ENCODE assay signal across 28 mouse cellular contexts in the genomic region with DNA sequence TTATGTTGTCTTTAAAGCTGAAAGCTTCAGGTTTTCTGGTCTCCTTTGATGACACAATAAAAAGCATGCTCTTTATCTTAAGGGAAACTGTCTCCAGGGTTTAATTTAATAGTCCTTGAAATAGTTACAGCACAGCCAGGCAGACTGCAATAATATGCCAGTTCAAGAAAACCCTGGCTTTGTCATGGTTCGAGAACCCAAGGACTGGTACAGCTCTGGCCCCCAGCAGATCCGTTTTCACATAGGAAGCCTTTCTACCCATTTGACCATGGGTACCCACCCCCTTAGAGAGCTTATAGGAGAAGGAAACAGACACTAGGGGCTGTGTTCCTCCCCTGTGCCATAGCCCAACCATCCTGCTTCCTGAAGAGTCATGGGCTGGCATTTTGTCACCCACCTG.
DNase-seq lines count a peak whose midpoint lies in the region; ATAC-seq lines count a peak whose summit lies in the region.
"Had no signal": no experiment of that assay in that cellular context is flagged by ENCODE, and none has a peak within 500 bp of the region (broad histone marks: within the 10 kb centered on the region; RNA-seq: fewer than 3 reads in every experiment).

No protein-coding gene starts in this region.

- 38% methylated on average over 2 of the region's 2 CpGs for WGBS in embryonic facial prominence, embryonic 14.5 days
- WGBS in embryonic facial prominence, embryonic 10.5 days: 67% methylated on average over 2 of the region's 2 CpGs
- 54% methylated on average over 2 of the region's 2 CpGs for WGBS in hindbrain, embryonic 13.5 days
- 41% methylated on average over 2 of the region's 2 CpGs for WGBS in hindbrain, embryonic 16.5 days
- 31% methylated on average over 2 of the region's 2 CpGs for WGBS in kidney, embryonic 16.5 days
- WGBS in neural tube, embryonic 13.5 days: 21% methylated on average over 2 of the region's 2 CpGs
- 22% methylated on average over 2 of the region's 2 CpGs for WGBS in neural tube, embryonic 15.5 days

- no peak for DNase-seq in embryonic facial prominence, embryonic 14.5 days (ENCODE audit: low spot score)
- DNase-seq in embryonic facial prominence, embryonic 10.5 days (ENCODE audit: low spot score): no peak
- no peak for DNase-seq in kidney, adult 11 months
- DNase-seq: adrenal gland, adult 8-10 months; adrenal gland, postnatal 36 days; B cell, adult 2 months; cerebellum, adult 18-20 months; cerebellum, adult 9-10 months; cerebellum, postnatal 14 days; gastrocnemius, postnatal 25 days; heart, adult 18-20 months; heart, postnatal 10 days; heart, postnatal 36 days had no signal

- H3K4me1 ChIP-seq in embryonic facial prominence, embryonic 14.5 days (ENCODE audit: control insufficient read depth, insufficient read depth, low read length): peaks cover 25% of the 10 kb centered on the region
- peaks cover 55% of the 10 kb centered on the region for H3K4me1 ChIP-seq in embryonic facial prominence, embryonic 10.5 days
- peaks cover 47% of the 10 kb centered on the region for H3K4me1 ChIP-seq in hindbrain, embryonic 13.5 days (replicated peaks)
- H3K4me1 ChIP-seq in hindbrain, embryonic 16.5 days (ENCODE audit: control insufficient read depth, insufficient read depth, low read depth, low read length): peaks cover 2% of the 10 kb centered on the region
- peaks cover 53% of the 10 kb centered on the region for H3K4me1 ChIP-seq in kidney, embryonic 16.5 days (ENCODE audit: insufficient read depth, low read length)
- H3K4me1 ChIP-seq in neural tube, embryonic 13.5 days (replicated peaks): peaks cover 40% of the 10 kb centered on the region
- peaks cover 26% of the 10 kb centered on the region for H3K4me1 ChIP-seq in neural tube, embryonic 15.5 days

- no peak overlapping the region for H3K4me2 ChIP-seq in embryonic facial prominence, embryonic 14.5 days (ENCODE audit: low read depth, low read length)
- no peak overlapping the region for H3K4me2 ChIP-seq in hindbrain, embryonic 13.5 days
- no peak overlapping the region for H3K4me2 ChIP-seq in hindbrain, embryonic 16.5 days (ENCODE audit: low read length)
- H3K4me2 ChIP-seq in kidney, embryonic 16.5 days (replicated peaks; ENCODE audit: low read depth, low read length): no peak overlapping the region
- H3K4me2 ChIP-seq in neural tube, embryonic 13.5 days: no peak overlapping the region
- no peak overlapping the region for H3K4me2 ChIP-seq in neural tube, embryonic 15.5 days
- H3K4me2 ChIP-seq: embryonic facial prominence, embryonic 12.5 days; forebrain, embryonic 12.5 days; forebrain, embryonic 15.5 days; heart, embryonic 12.5 days; heart, embryonic 15.5 days; hindbrain, embryonic 15.5 days; intestine, embryonic 15.5 days had no signal

- no peak overlapping the region for H3K4me3 ChIP-seq in embryonic facial prominence, embryonic 14.5 days (ENCODE audit: low read depth, low read length)
- no peak overlapping the region for H3K4me3 ChIP-seq in embryonic facial prominence, embryonic 10.5 days
- no peak overlapping the region for H3K4me3 ChIP-seq in hindbrain, embryonic 13.5 days
- no peak overlapping the region for H3K4me3 ChIP-seq in hindbrain, embryonic 16.5 days (ENCODE audit: low read length)
- no peak overlapping the region for H3K4me3 ChIP-seq in kidney, embryonic 16.5 days (ENCODE audit: low read length)
- no peak overlapping the region for H3K4me3 ChIP-seq in neural tube, embryonic 13.5 days
- no peak overlapping the region for H3K4me3 ChIP-seq in neural tube, embryonic 15.5 days (replicated peaks)
- H3K4me3 ChIP-seq: embryonic facial prominence, embryonic 12.5 days; erythroblast, embryonic 14.5 days; forebrain, embryonic 12.5 days; forebrain, embryonic 15.5 days; heart, embryonic 12.5 days; heart, embryonic 15.5 days; hindbrain, embryonic 15.5 days; intestine, embryonic 15.5 days had no signal

- no peak overlapping the region for H3K27ac ChIP-seq in embryonic facial prominence, embryonic 14.5 days (replicated peaks; ENCODE audit: low read depth, low read length)
- no peak overlapping the region for H3K27ac ChIP-seq in embryonic facial prominence, embryonic 10.5 days (replicated peaks)
- peak overlapping the region; percentile 42; the same call in 1 of the 2 replicates for H3K27ac ChIP-seq in hindbrain, embryonic 13.5 days
- H3K27ac ChIP-seq in hindbrain, embryonic 16.5 days (ENCODE audit: low read depth, low read length): no peak overlapping the region
- peak overlapping the region; percentile 59 for H3K27ac ChIP-seq in kidney, embryonic 16.5 days (ENCODE audit: low read length)
- H3K27ac ChIP-seq in neural tube, embryonic 13.5 days (replicated peaks): 0 out of 2 replicates have a peak overlapping the region, but pooled peaks have one; percentile 23
- H3K27ac ChIP-seq in neural tube, embryonic 15.5 days (replicated peaks): no peak overlapping the region
- H3K27ac ChIP-seq: embryonic facial prominence, embryonic 12.5 days; forebrain, embryonic 12.5 days; forebrain, embryonic 15.5 days; heart, embryonic 15.5 days; hindbrain, embryonic 15.5 days; intestine, embryonic 15.5 days had no signal

- peak; percentile 27; the same call in 1 of the 2 replicates for ATAC-seq in embryonic facial prominence, embryonic 14.5 days (ENCODE audit: low read depth)
- no peak for ATAC-seq in hindbrain, embryonic 13.5 days (ENCODE audit: low FRiP score)
- ATAC-seq in hindbrain, embryonic 16.5 days: no peak; the same call in 1 of the 2 replicates
- ATAC-seq in kidney, embryonic 16.5 days (ENCODE audit: low FRiP score, low TSS enrichment): peak; percentile 62; the same call in 1 of the 2 replicates
- no peak for ATAC-seq in neural tube, embryonic 13.5 days (ENCODE audit: low read depth)
- ATAC-seq in neural tube, embryonic 15.5 days (ENCODE audit: low FRiP score): no peak
- ATAC-seq: forebrain, embryonic 15.5 days; intestine, embryonic 15.5 days had no signal

- H3K27me3 ChIP-seq in embryonic facial prominence, embryonic 14.5 days (replicated peaks; ENCODE audit: control insufficient read depth, insufficient read depth, low read length): no peaks in the 10 kb centered on the region
- peaks cover 44% of the 10 kb centered on the region for H3K27me3 ChIP-seq in embryonic facial prominence, embryonic 10.5 days (replicated peaks; ENCODE audit: low read depth, poor library complexity, severe bottlenecking)
- peaks cover 28% of the 10 kb centered on the region for H3K27me3 ChIP-seq in hindbrain, embryonic 13.5 days
- no peaks in the 10 kb centered on the region; the same call in 1 of the 2 replicates for H3K27me3 ChIP-seq in hindbrain, embryonic 16.5 days (replicated peaks; ENCODE audit: control insufficient read depth, insufficient read depth, low read length)
- no peaks in the 10 kb centered on the region for H3K27me3 ChIP-seq in kidney, embryonic 16.5 days (ENCODE audit: insufficient read depth, low read length)
- peaks cover 65% of the 10 kb centered on the region for H3K27me3 ChIP-seq in neural tube, embryonic 13.5 days
- peaks cover 44% of the 10 kb centered on the region for H3K27me3 ChIP-seq in neural tube, embryonic 15.5 days (replicated peaks)
- H3K27me3 ChIP-seq: CH12.LX; heart, embryonic 12.5 days; heart, embryonic 15.5 days; intestine, embryonic 15.5 days had no signal

- no peaks in the 10 kb centered on the region for H3K36me3 ChIP-seq in embryonic facial prominence, embryonic 14.5 days (ENCODE audit: control insufficient read depth, insufficient read depth, low read length)
- no peaks in the 10 kb centered on the region for H3K36me3 ChIP-seq in embryonic facial prominence, embryonic 10.5 days (replicated peaks)
- no peaks in the 10 kb centered on the region for H3K36me3 ChIP-seq in hindbrain, embryonic 13.5 days
- no peaks in the 10 kb centered on the region for H3K36me3 ChIP-seq in hindbrain, embryonic 16.5 days (ENCODE audit: control insufficient read depth, insufficient read depth, low read length)
- no peaks in the 10 kb centered on the region for H3K36me3 ChIP-seq in kidney, embryonic 16.5 days (ENCODE audit: insufficient read depth, low read length)
- H3K36me3 ChIP-seq in neural tube, embryonic 13.5 days: no peaks in the 10 kb centered on the region
- no peaks in the 10 kb centered on the region for H3K36me3 ChIP-seq in neural tube, embryonic 15.5 days
- H3K36me3 ChIP-seq: embryonic facial prominence, embryonic 12.5 days; forebrain, embryonic 12.5 days; forebrain, embryonic 15.5 days; heart, embryonic 12.5 days; heart, embryonic 15.5 days; hindbrain, embryonic 15.5 days; intestine, embryonic 15.5 days had no signal

- no peaks in the 10 kb centered on the region for H3K9me3 ChIP-seq in embryonic facial prominence, embryonic 14.5 days (ENCODE audit: control insufficient read depth, low read length)
- no peaks in the 10 kb centered on the region for H3K9me3 ChIP-seq in embryonic facial prominence, embryonic 10.5 days
- no peaks in the 10 kb centered on the region for H3K9me3 ChIP-seq in hindbrain, embryonic 13.5 days
- H3K9me3 ChIP-seq in hindbrain, embryonic 16.5 days (ENCODE audit: control insufficient read depth, low read length): no peaks in the 10 kb centered on the region
- no peaks in the 10 kb centered on the region for H3K9me3 ChIP-seq in kidney, embryonic 16.5 days (ENCODE audit: low read length)
- no peaks in the 10 kb centered on the region for H3K9me3 ChIP-seq in neural tube, embryonic 13.5 days
- H3K9me3 ChIP-seq in neural tube, embryonic 15.5 days (replicated peaks): no peaks in the 10 kb centered on the region
- H3K9me3 ChIP-seq: embryonic facial prominence, embryonic 12.5 days; forebrain, embryonic 12.5 days; forebrain, embryonic 15.5 days; G1E; heart, embryonic 12.5 days; heart, embryonic 15.5 days; hindbrain, embryonic 15.5 days; intestine, embryonic 15.5 days had no signal

- H3K9ac ChIP-seq in embryonic facial prominence, embryonic 14.5 days (ENCODE audit: low read depth, low read length): no peak overlapping the region
- H3K9ac ChIP-seq in hindbrain, embryonic 13.5 days: no peak overlapping the region
- H3K9ac ChIP-seq in hindbrain, embryonic 16.5 days (ENCODE audit: low read depth, low read length): no peak overlapping the region
- no peak overlapping the region for H3K9ac ChIP-seq in kidney, embryonic 16.5 days (replicated peaks; ENCODE audit: low read length)
- H3K9ac ChIP-seq in neural tube, embryonic 13.5 days: no peak overlapping the region
- H3K9ac ChIP-seq in neural tube, embryonic 15.5 days (replicated peaks): no peak overlapping the region
- H3K9ac ChIP-seq: embryonic facial prominence, embryonic 12.5 days; forebrain, embryonic 12.5 days; forebrain, embryonic 15.5 days; heart, embryonic 12.5 days; heart, embryonic 15.5 days; hindbrain, embryonic 15.5 days; intestine, embryonic 15.5 days had no signal

Comparison
In these comparisons a context has a peak if more than half of its experiments do, and no peak if none do; other contexts are left out.
1. H3K27ac ChIP-seq: peak in hindbrain, embryonic 13.5 days (single experiment), kidney, embryonic 16.5 days (single experiment) and neural tube, embryonic 13.5 days (single experiment); none in embryonic facial prominence, embryonic 14.5 days (single experiment), embryonic facial prominence, embryonic 10.5 days (single experiment), hindbrain, embryonic 16.5 days (single experiment) and neural tube, embryonic 15.5 days (single experiment).
2. ATAC-seq: peak in embryonic facial prominence, embryonic 14.5 days (single experiment) and kidney, embryonic 16.5 days (single experiment); none in hindbrain, embryonic 13.5 days (single experiment), hindbrain, embryonic 16.5 days (single experiment), neural tube, embryonic 13.5 days (single experiment) and neural tube, embryonic 15.5 days (single experiment).